Mouse (Mus musculus) MEL (cell line): ENCODE results near the gene Stpg1.

Experiments
- CTCF ChIP-seq, 3 experiments: IDR thresholded peaks in 2 of 3; conservative IDR thresholded peaks in 1 of 3; 2 replicates each; pipeline ENCODE4 v1.5.1; 2011 to 2012; ENCODE audit warnings: low read length in 3 of 3, low read depth in 2 of 3, mild to moderate bottlenecking in 2 of 3, improper control_type of control experiment in 1 of 3, inconsistent platforms in 1 of 3, mixed read lengths in 1 of 3, moderate library complexity in 1 of 3; ENCODE audit not compliant: control insufficient read depth in 1 of 3, insufficient read depth in 1 of 3, poor library complexity in 1 of 3, severe bottlenecking in 1 of 3
- E2F4 ChIP-seq: IDR thresholded peaks from 2 replicates; pipeline ENCODE4 v1.6.1; 2011; ENCODE audit warnings: low read depth, low read length, improper control_type of control experiment, borderline replicate concordance
- EP300 ChIP-seq, 2 experiments: IDR thresholded peaks; 2 replicates each; pipeline ENCODE4 v1.6.1; 2011; ENCODE audit warnings: improper control_type of control experiment in 2 of 2, low read length in 2 of 2, low read depth in 1 of 2, mild to moderate bottlenecking in 1 of 2
- GABPA ChIP-seq: IDR thresholded peaks from 2 replicates; pipeline ENCODE4 v1.6.1; 2012; ENCODE audit warnings: low read depth, mild to moderate bottlenecking, inconsistent platforms, low read length, improper control_type of control experiment, moderate library complexity
- HCFC1 ChIP-seq: IDR thresholded peaks from 2 replicates; pipeline ENCODE4 v1.6.1; 2012; ENCODE audit warnings: low read depth, mild to moderate bottlenecking, inconsistent platforms, low read length, improper control_type of control experiment, moderate library complexity
- KAT2A ChIP-seq: conservative IDR thresholded peaks from 2 replicates; pipeline ENCODE4 v1.6.1; 2012; ENCODE audit warnings: low read depth, low read length, improper control_type of control experiment, inconsistent platforms
- MAZ ChIP-seq: IDR thresholded peaks from 2 replicates; pipeline ENCODE4 v1.6.1; 2012; ENCODE audit warnings: low read depth, mild to moderate bottlenecking, inconsistent platforms, low read length, improper control_type of control experiment
- POLR2A ChIP-seq, 2 experiments: IDR thresholded peaks; 2 replicates each; pipeline ENCODE4 v1.6.1; 2011 to 2012; ENCODE audit warnings: low read length in 2 of 2, mild to moderate bottlenecking in 2 of 2, control low read depth in 1 of 2, improper control_type of control experiment in 1 of 2, low read depth in 1 of 2, moderate library complexity in 1 of 2; ENCODE audit not compliant: control insufficient read depth in 1 of 2, insufficient read depth in 1 of 2, poor library complexity in 1 of 2
- POLR2AphosphoS2 ChIP-seq: IDR thresholded peaks from 2 replicates; pipeline ENCODE4 v1.6.1; 2011; ENCODE audit warnings: low read length, improper control_type of control experiment
- TAL1 ChIP-seq: IDR thresholded peaks from 2 replicates; pipeline ENCODE4 v1.6.1; 2012; ENCODE audit warnings: mild to moderate bottlenecking, inconsistent platforms, low read length, moderate library complexity, mixed read lengths
- TCF12 ChIP-seq: IDR thresholded peaks from 2 replicates; pipeline ENCODE4 v1.6.1; 2014; ENCODE audit warnings: low read depth, mild to moderate bottlenecking, inconsistent platforms, low read length, improper control_type of control experiment, moderate library complexity
- ZKSCAN1 ChIP-seq: IDR thresholded peaks from 2 replicates; pipeline ENCODE4 v1.6.1; 2012; ENCODE audit warnings: low read depth, mild to moderate bottlenecking, inconsistent platforms, low read length, improper control_type of control experiment, moderate library complexity

- TF ChIP-seq CTCF (IDR thresholded peaks at IDR 0.05 in 2 of 3, conservative IDR thresholded peaks at IDR 0.05 in 1 of 3; ENCODE audit: control insufficient read depth in 1 of 3, insufficient read depth in 1 of 3, low read depth in 2 of 3, low read length in 3 of 3, poor library complexity in 1 of 3, severe bottlenecking in 1 of 3) (no peak), EP300 (IDR thresholded peaks at IDR 0.05; ENCODE audit: low read depth in 1 of 2, low read length in 2 of 2) (no peak), KAT2A (no peak), E2F4 (no peak), GABPA (no peak), ZKSCAN1 (no peak), POLR2A (IDR thresholded peaks at IDR 0.05; ENCODE audit: control insufficient read depth in 1 of 2, insufficient read depth in 1 of 2, low read depth in 1 of 2, low read length in 2 of 2, poor library complexity in 1 of 2) (no peak), MAZ (no peak), POLR2AphosphoS2 (no peak), TAL1 (no peak), TCF12 (no peak), HCFC1 (no peak)
Observed at GRCm38 (mm10) chr4:135495810-135496209, 1.2 kb downstream of the Stpg1 start.
